Mouse (Mus musculus) macrophage (primary cell): Measurements from ENCODE around the gene Spcs1. TPM values are rescaled to one million over a fixed set of nuclear protein-coding genes. Genes with fewer than 3 reads are reported as not detected.

ENCODE experiments used
- H3K27ac ChIP-seq: fragments of 350-480 bp; formaldehyde crosslinking; 2 replicates; pipeline ENCODE4 v1.9.0; 2021
- H3K36me3 ChIP-seq: fragments of 350-480 bp; formaldehyde crosslinking; 2 replicates; pipeline ENCODE4 v1.9.0; 2021; ENCODE audit errors: inconsistent target
- H3K4me3 ChIP-seq: fragments of 350-480 bp; formaldehyde crosslinking; 2 replicates; pipeline ENCODE4 v1.9.0; 2021; ENCODE audit errors: inconsistent target
- H3K79me2 ChIP-seq: fragments of 350-480 bp; formaldehyde crosslinking; 2 replicates; pipeline ENCODE4 v1.9.0; 2021; ENCODE audit errors: inconsistent target
- WGBS: methylation state at CpG from one replicate; pipeline ENCODE4 v1.1.7; 2026; ENCODE audit warnings: inconsistent platforms; ENCODE audit not compliant: missing documents; 5-methylcytosine and 5-hydroxymethylcytosine counted together
- polyA plus RNA-seq: library from polyadenylated mRNA; stranded (reverse); fragments of 250-400 nt; gene quantifications from 3 replicates; pipeline ENCODE4 v1.2.4, GENCODE M21; 2018; ENCODE audit warnings: inconsistent platforms

Gene Spcs1
- polyA plus RNA-seq, 1 experiment from 2014 or later = 227 TPM

DNA sequence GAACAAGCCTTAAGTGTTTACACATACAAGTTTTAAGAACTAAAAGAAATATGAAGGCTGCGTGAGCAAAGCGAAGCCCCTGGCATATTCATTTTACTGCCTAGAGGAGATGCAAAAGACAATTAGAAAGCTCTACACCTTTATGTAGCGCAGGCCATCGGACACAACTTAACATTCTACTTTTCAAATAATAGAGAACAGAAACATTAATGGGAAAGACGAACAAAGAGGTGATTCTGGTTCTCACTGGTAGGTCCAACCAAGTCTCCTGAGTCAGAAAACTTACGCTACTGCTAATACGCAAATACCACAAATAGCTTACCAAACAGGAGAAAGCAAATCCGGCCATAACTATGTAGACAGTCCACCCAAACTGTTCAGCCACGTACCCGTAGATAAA lies 1.1 kb downstream of the Spcs1 start:
- peak overlapping the region; percentile 97 for H3K4me3 ChIP-seq

DNA sequence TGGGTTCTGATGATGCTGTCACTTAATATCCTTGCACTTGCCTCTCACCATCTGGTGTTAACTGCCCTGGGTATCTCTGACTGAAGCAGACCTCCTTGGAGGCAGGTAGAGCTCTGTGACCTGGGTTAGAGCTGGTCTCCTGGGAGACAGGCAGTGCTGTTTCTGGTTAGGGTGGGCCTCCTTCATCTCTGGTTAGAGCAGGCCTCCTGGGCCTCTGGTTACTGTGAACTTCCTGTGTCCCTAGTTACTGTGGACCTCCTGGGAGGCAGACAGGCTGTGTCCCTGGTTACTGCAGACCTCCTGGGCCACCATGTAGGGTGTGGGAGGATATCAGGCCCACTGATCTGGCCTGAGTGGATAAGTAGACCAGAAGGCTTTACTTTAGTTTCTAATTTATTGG lies 5.1 kb downstream of the Spcs1 start:
- Histone ChIP-seq H3K79me2 (peaks cover 21% of the 10 kb centered on the region), H3K36me3 (no peaks in the 10 kb centered on the region), H3K27ac (no peak overlapping the region), H3K4me3 (no peak overlapping the region)

More for the DNA sequence above, 1.1 kb downstream of the Spcs1 start:
- Histone ChIP-seq H3K79me2 (peaks cover 21% of the 10 kb centered on the region), H3K27ac (peak overlapping the region; percentile 70), H3K36me3 (no peaks in the 10 kb centered on the region)
- WGBS = 62% methylated on average over 10 of the region's 10 CpGs

DNA sequence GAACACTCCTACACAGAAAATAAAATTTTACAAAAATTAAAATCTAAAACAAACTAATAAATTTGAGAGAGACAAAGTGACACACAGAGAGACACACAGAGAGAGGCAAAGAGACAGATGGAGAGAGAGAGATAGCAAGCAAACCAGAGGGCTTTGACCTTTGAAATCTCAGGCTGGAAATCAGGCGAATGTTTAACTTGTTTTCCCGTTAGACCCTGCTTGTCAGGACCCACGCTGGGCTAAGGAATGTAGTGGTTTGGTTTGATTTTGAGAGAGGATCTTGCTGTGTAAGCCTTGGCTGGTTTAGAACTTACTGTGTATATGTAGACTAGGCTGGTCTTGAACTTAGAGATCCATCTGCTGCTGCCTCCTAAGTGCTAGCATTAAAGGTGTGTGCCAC lies 25.2 kb downstream of the Spcs1 start:
- Histone ChIP-seq H3K27ac (no peak overlapping the region), H3K4me3 (no peak overlapping the region), H3K79me2 (no peaks in the 10 kb centered on the region), H3K36me3 (no peaks in the 10 kb centered on the region)
- WGBS = 98% methylated on average over 3 of the region's 3 CpGs

DNA sequence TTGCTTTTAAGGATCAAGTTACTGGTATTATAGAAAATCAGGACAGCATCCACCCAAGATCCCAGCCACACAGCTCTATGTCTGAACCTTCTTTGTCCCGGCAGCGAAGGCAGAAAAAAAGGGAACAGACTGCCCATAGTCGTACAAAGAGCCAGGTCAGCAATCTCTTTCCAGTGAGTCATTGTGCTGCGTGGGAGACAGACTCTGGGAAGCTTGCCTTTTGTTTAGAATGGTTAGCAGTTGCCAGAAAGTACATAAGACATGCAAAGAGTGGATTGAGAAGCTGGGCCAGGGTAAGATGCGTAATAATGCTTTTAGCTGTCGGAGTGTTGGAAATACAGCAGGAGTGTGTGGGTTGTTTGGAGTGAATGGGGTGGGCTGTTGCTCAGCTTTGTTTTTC lies 27.3 kb downstream of the Spcs1 start:
- Histone ChIP-seq H3K27ac (peak overlapping the region; percentile 22), H3K4me3 (no peak overlapping the region), H3K36me3 (no peaks in the 10 kb centered on the region), H3K79me2 (no peaks in the 10 kb centered on the region)
- 45% methylated on average over 6 of the region's 6 CpGs for WGBS

DNA sequence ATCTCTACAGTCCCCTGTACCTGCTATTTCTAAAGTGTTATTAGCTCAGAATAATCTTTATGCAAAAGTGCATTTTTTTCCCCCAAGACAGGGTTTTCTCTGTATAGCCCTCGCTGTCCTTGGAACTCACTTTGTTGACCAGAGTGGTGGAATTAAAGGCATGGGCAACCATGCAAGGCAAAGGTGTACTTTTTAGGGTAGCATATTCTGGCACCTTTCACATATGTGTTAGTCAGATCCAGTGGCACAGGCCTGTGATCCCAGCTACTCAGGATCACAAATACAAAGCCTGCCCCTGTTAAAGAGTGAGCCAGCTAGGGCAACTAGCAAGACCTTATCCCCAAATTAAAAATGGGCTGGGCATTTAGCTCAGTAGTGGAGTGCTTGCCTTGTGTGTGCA lies 41.1 kb downstream of the Spcs1 start:
- Histone ChIP-seq H3K79me2 (no peaks in the 10 kb centered on the region), H3K36me3 (peaks cover 5% of the 10 kb centered on the region; the same call in 1 of the 2 replicates), H3K27ac (no peak overlapping the region), H3K4me3 (no peak overlapping the region)
- 100% methylated on average over 1 of the region's 1 CpGs for WGBS

DNA sequence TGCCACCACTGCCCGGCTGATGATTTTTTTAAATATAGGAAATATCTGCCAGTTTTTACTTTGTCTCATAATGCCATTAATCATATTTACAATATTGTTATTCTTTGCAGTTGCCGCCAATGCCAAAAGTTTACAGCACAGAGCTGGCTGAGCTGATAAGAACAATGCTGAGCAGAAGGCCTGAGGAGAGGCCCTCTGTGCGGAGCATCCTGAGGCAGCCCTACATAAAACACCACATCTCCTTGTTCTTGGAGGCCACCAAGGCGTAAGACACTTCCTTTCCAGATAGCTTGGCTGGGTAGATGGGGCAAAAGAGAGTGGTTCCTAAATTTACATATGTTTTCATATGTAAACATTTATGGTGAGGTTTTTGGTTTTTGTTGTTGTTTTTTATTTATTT lies 42.4 kb downstream of the Spcs1 start:
- WGBS = 96% methylated on average over 4 of the region's 4 CpGs
- H3K36me3 ChIP-seq = peaks cover 5% of the 10 kb centered on the region; the same call in 1 of the 2 replicates

DNA sequence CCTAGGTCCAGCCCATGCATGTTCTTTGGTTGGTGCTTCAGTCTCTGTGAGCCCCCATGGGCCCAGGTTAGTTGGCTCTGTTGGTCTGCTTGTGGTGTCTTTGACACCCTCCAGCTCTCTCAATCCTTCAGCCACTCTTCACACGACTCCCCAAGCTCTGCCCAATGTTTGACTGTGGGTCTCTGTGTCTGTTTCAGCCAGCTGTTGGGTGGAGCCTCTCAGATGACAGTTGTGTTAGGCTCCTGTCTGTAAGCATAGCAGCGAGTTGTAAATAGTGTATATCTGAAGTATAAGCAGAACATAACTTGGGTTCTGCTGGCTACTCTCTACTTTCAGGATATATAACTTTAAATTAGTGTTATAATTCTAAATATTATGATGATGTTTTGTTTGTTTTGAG lies 43.0 kb downstream of the Spcs1 start:
- WGBS = 78% methylated on average over 2 of the region's 2 CpGs
- no peak overlapping the region for H3K4me3 ChIP-seq
- H3K36me3 ChIP-seq = peaks cover 5% of the 10 kb centered on the region; the same call in 1 of the 2 replicates
- H3K79me2 ChIP-seq = no peaks in the 10 kb centered on the region
- H3K27ac ChIP-seq = no peak overlapping the region

More for the DNA sequence above, 42.4 kb downstream of the Spcs1 start:
- H3K27ac ChIP-seq = no peak overlapping the region
- no peak overlapping the region for H3K4me3 ChIP-seq
- H3K79me2 ChIP-seq = no peaks in the 10 kb centered on the region

DNA sequence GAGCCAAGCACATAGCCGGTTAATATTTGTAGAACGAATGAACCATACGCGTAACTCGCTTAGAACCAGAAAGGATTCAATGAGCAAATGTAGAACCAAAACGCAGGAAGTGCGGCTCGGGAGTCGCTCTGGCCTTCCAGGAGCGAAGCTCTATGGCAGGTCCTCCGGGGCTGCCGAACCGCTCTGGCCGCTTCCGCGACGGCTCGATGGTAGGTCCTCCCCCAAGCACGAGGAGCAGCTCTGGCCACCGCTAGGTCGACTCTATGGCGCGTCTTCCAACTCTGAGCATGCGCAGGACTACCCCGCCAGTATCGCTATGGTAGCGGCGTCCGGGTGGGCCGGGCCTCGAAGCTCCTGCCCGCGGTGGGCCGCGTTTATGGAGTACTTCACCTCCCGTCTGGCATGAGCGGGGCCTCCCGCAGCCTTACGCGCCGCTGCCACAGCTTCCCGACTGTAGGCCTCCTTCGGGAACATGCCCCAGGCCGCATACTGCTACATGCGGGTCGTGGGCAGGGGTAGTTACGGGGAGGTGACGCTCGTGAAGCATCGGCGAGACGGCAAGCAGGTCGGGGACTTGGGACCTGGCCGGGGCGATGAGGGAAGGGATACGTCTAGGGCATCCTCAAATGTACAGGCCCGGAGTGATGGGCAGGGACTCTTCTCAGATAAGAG lies 50.2 kb downstream of the Spcs1 start, which contains the start of gene Nek4:
Gene Nek4, plus strand, starts transcription at position 224 of the 672 bp plus-strand sequence.
- under 1% methylated on average over 57 of the region's 57 CpGs for WGBS
- Histone ChIP-seq H3K4me3 (peak within 1 kb of the TSS; percentile 66), H3K79me2 (no peaks in the 10 kb centered on the region), H3K27ac (peak within 1 kb of the TSS; percentile 21; the same call in 1 of the 2 replicates), H3K36me3 (no peaks in the 10 kb centered on the region)

DNA sequence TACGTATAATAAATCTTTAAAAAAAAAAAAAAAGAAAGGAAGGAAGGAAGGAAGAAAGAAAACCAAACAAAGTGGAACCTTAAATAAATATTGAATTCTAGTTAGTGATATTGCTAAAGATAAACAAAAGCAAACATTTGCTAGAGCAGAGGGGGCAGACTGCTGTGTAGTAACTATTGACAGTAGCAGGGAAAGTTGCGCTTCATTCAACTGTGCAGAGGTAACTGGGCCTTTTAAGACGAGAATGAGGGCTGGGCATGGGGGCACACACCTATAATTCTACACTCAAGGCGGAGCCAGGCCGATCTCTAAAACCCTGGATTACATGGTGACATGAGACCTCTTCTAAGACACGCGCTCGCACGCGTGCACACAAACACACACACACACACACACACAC lies 51.5 kb downstream of the Spcs1 start:
- Histone ChIP-seq H3K27ac (no peak overlapping the region), H3K36me3 (no peaks in the 10 kb centered on the region), H3K79me2 (no peaks in the 10 kb centered on the region), H3K4me3 (no peak overlapping the region)
- 95% methylated on average over 9 of the region's 10 CpGs for WGBS

Other genes with a start within 250 kb of the Spcs1 start
- gene Tmem110, start 176.1 kb downstream of the Spcs1 start, polyA plus RNA-seq = 4.9 to 7.5 TPM (median 7.1 TPM) in 3 replicates
- gene Mustn1, start 122.5 kb downstream of the Spcs1 start, polyA plus RNA-seq = 0.19 TPM in 1 of 3 replicates, not detected in the others
- gene Itih4, start 115.2 kb downstream of the Spcs1 start, polyA plus RNA-seq = not detected in 3 replicates
- not detected in 3 replicates for gene Itih3, start 77.9 kb downstream of the Spcs1 start, polyA plus RNA-seq
- gene Itih1, start 58.4 kb downstream of the Spcs1 start, polyA plus RNA-seq = not detected in 3 replicates
- gene Nek4, start 50.3 kb downstream of the Spcs1 start, polyA plus RNA-seq = 5.6 to 7.4 TPM (median 5.9 TPM) in 3 replicates
- 25.5 to 38.1 TPM (median 30.8 TPM) in 3 replicates for gene Glt8d1, start 272 bp downstream of the Spcs1 start, polyA plus RNA-seq
- 19.0 to 25.4 TPM (median 21.5 TPM) in 3 replicates for gene Pbrm1, start 17.5 kb upstream of the Spcs1 start, polyA plus RNA-seq
- 29.0 to 64.4 TPM (median 63.1 TPM) in 3 replicates for gene Gnl3, start 17.5 kb upstream of the Spcs1 start, polyA plus RNA-seq
- 5.9 to 64.8 TPM (median 39.9 TPM) in 3 replicates for gene Smim4, start 127.3 kb upstream of the Spcs1 start, polyA plus RNA-seq
- 64.0 to 97.6 TPM (median 77.4 TPM) in 3 replicates for gene Nt5dc2, start 129.4 kb upstream of the Spcs1 start, polyA plus RNA-seq
- gene Stab1, start 167.0 kb upstream of the Spcs1 start, polyA plus RNA-seq = 241 to 829 TPM (median 623 TPM) in 3 replicates
- 0.50 to 1.8 TPM (median 0.95 TPM) in 3 replicates for gene Tnnc1, start 206.6 kb upstream of the Spcs1 start, polyA plus RNA-seq
- 163 to 251 TPM (median 201 TPM) in 3 replicates for gene Nisch, start 215.3 kb upstream of the Spcs1 start, polyA plus RNA-seq
- gene Sema3g, start 216.2 kb upstream of the Spcs1 start, polyA plus RNA-seq = not detected in 3 replicates
- 4.8 to 7.5 TPM (median 6.3 TPM) in 3 replicates for gene Phf7, start 249.6 kb upstream of the Spcs1 start, polyA plus RNA-seq
- 28.5 to 31.0 TPM (median 30.7 TPM) in 3 replicates for gene Bap1, start 249.8 kb upstream of the Spcs1 start, polyA plus RNA-seq